Mouse (Mus musculus): ENCODE measurements around the gene Spag9. TPM values are rescaled to one million over a fixed set of nuclear protein-coding genes. Genes with fewer than 3 reads are reported as not detected.

The Spag9 gene
- polyA plus RNA-seq, 1 experiment from 2014 or later, result 96.7 TPM

- H3K36me3 ChIP-seq, result no peaks in the 10 kb centered on the region
- no peak overlapping the region for H3K4me2 ChIP-seq (replicated peaks)
- no peaks in the 10 kb centered on the region for H3K4me1 ChIP-seq
- H3K9me3 ChIP-seq, result no peaks in the 10 kb centered on the region
- no peaks in the 10 kb centered on the region for H3K27me3 ChIP-seq
- H3K4me3 ChIP-seq, result no peak overlapping the region
- 80% methylated on average over 8 of the region's 8 CpGs for WGBS
- H3K27ac ChIP-seq (replicated peaks), result no peak overlapping the region
- ATAC-seq (replicated peaks), result no peak
- no peak overlapping the region for H3K9ac ChIP-seq (replicated peaks)
These were observed 8.1 kb upstream of the Spag9 start for GRCm38 (mm10) chr11:93987625-93988327.

GRCm38 (mm10) chr11:93988328-93989062 lies 7.4 kb upstream of the Spag9 start:
- Histone ChIP-seq H3K4me2 (replicated peaks) (no peak overlapping the region), H3K27me3 (no peaks in the 10 kb centered on the region), H3K27ac (replicated peaks) (no peak overlapping the region), H3K4me3 (no peak overlapping the region), H3K9me3 (no peaks in the 10 kb centered on the region), H3K36me3 (no peaks in the 10 kb centered on the region), H3K4me1 (no peaks in the 10 kb centered on the region), H3K9ac (replicated peaks) (no peak overlapping the region)
- WGBS, result 71% methylated on average over 12 of the region's 12 CpGs
- no peak for ATAC-seq (replicated peaks)

DNA sequence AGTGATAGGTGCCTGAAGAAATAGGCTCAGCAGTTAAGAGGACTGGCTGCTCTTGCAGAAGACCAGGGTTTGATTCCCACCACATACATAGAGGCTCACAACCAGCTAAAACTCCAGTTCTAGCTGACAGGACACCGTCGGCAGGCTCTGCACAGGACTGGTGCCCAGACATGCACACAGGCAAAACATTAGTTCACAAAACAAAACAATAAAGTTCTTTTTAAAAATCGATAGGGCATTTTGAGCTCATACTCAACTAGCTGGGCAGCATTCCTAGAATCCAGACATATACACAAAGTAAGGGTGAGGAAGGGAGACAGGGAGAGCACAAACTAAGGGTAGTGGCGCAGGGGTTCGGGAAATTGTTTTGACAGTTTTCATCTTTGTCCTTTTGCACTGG lies 1.4 kb upstream of the Spag9 start:
- no peak for ATAC-seq (replicated peaks)
- 66% methylated on average over 5 of the region's 5 CpGs for WGBS
- peak overlapping the region; percentile 87 for H3K4me2 ChIP-seq (replicated peaks)
- no peaks in the 10 kb centered on the region for H3K27me3 ChIP-seq
- H3K27ac ChIP-seq (replicated peaks), result peak overlapping the region; percentile 94; the same call in 1 of the 2 replicates
- no peaks in the 10 kb centered on the region for H3K9me3 ChIP-seq
- H3K4me3 ChIP-seq, result peak overlapping the region; percentile 85
- no peak overlapping the region for H3K9ac ChIP-seq (replicated peaks)
- no peaks in the 10 kb centered on the region for H3K36me3 ChIP-seq
- H3K4me1 ChIP-seq, result peaks cover 38% of the 10 kb centered on the region

- H3K4me1 ChIP-seq, result peaks cover 39% of the 10 kb centered on the region
These were observed 676 bp upstream of the Spag9 start for GRCm38 (mm10) chr11:93995111-93995719.

GRCm38 (mm10) chr11:93996306-93997140 lies 632 bp downstream of the Spag9 start:
- Histone ChIP-seq H3K4me3 (peak overlapping the region; percentile 85), H3K27ac (replicated peaks) (peak overlapping the region; percentile 94), H3K4me1 (peaks cover 39% of the 10 kb centered on the region), H3K9me3 (no peaks in the 10 kb centered on the region), H3K36me3 (no peaks in the 10 kb centered on the region), H3K9ac (replicated peaks) (peak overlapping the region; percentile 81), H3K4me2 (replicated peaks) (peak overlapping the region; percentile 87), H3K27me3 (no peaks in the 10 kb centered on the region)
- ATAC-seq (replicated peaks), result peak; percentile 46
- under 1% methylated on average over 57 of the region's 58 CpGs for WGBS

More at GRCm38 (mm10) chr11:93995111-93995719, 676 bp upstream of the Spag9 start:
- H3K36me3 ChIP-seq, result no peaks in the 10 kb centered on the region
- WGBS, result 11% methylated on average over 15 of the region's 15 CpGs
- H3K9me3 ChIP-seq, result no peaks in the 10 kb centered on the region
- H3K4me3 ChIP-seq, result peak overlapping the region; percentile 85
- peak overlapping the region; percentile 81 for H3K9ac ChIP-seq (replicated peaks)
- peak overlapping the region; percentile 94 for H3K27ac ChIP-seq (replicated peaks)
- H3K4me2 ChIP-seq (replicated peaks), result peak overlapping the region; percentile 87
- peak; percentile 59 for ATAC-seq (replicated peaks)
- no peaks in the 10 kb centered on the region for H3K27me3 ChIP-seq

DNA sequence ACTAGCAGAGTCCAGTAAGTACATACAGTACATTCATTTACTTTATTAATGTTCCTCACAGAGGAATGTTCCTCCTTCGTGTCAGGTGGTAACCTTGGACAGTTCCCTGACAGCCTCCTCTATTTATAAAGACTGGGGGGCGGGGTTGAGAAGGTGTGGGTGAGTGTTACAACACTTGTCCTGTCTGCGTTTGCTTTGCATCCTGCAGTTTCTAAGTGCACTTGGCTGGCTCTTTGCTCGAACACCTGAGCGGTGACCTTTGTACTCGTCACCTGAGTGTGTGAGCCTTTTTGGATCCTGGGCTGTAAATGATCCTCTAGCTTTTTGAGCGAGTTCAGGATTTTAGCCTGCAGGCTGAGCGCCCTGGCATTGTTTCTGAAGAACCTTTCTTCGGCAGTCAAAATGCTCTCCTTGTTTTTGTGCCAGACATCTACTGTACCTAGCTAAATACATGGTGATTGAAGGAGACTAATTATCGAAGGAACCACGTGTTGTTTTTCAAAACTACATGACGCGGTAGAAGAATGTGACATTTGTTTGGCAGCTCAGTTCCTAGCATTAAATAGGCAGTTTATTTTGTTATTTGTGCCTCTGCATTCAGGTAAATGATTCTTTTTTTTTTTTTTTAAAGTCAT lies 1.4 kb downstream of the Spag9 start:
- Histone ChIP-seq H3K27me3 (no peaks in the 10 kb centered on the region), H3K9me3 (no peaks in the 10 kb centered on the region), H3K4me3 (peak overlapping the region; percentile 85), H3K9ac (replicated peaks) (peak overlapping the region; percentile 81), H3K4me2 (replicated peaks) (peak overlapping the region; percentile 87), H3K36me3 (no peaks in the 10 kb centered on the region), H3K4me1 (peaks cover 39% of the 10 kb centered on the region), H3K27ac (replicated peaks) (no peak overlapping the region)
- ATAC-seq (replicated peaks), result no peak
- WGBS, result 14% methylated on average over 13 of the region's 13 CpGs

- Histone ChIP-seq H3K4me1 (peaks cover 39% of the 10 kb centered on the region), H3K27me3 (no peaks in the 10 kb centered on the region), H3K4me2 (replicated peaks) (no peak overlapping the region), H3K9me3 (no peaks in the 10 kb centered on the region), H3K36me3 (no peaks in the 10 kb centered on the region), H3K9ac (replicated peaks) (no peak overlapping the region), H3K4me3 (no peak overlapping the region), H3K27ac (replicated peaks) (no peak overlapping the region)
- no peak for ATAC-seq (replicated peaks)
These were observed 3.4 kb downstream of the Spag9 start for GRCm38 (mm10) chr11:93999276-93999675.

DNA sequence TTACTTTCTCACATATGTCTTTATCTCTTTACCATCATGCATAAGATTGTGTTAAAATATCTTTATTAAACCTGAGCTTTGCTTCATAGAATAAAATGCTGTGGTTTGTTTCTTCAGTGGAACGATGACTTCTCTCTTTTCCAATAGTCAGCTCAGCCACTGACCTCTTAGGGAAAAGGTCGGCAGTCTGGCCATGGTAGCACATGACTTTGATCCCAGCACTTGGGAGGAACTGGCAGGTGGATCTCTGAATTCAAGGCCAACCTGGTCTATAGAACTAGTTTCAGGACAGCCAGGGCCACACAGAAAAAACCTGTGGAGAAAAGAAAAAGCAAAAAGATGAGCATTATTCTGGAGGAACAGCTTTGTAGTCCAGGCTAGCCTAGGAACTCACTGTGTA lies 7.5 kb downstream of the Spag9 start:
- 97% methylated on average over 2 of the region's 2 CpGs for WGBS
- Histone ChIP-seq H3K27ac (replicated peaks) (no peak overlapping the region), H3K9me3 (no peaks in the 10 kb centered on the region), H3K4me2 (replicated peaks) (no peak overlapping the region), H3K36me3 (no peaks in the 10 kb centered on the region), H3K9ac (replicated peaks) (no peak overlapping the region), H3K27me3 (no peaks in the 10 kb centered on the region), H3K4me3 (no peak overlapping the region), H3K4me1 (peaks cover 12% of the 10 kb centered on the region)
- no peak for ATAC-seq (replicated peaks)

- Histone ChIP-seq H3K27ac (replicated peaks) (no peak overlapping the region), H3K4me2 (replicated peaks) (no peak overlapping the region), H3K4me1 (no peaks in the 10 kb centered on the region), H3K27me3 (no peaks in the 10 kb centered on the region), H3K9me3 (no peaks in the 10 kb centered on the region), H3K36me3 (no peaks in the 10 kb centered on the region; the same call in 1 of the 2 replicates), H3K9ac (replicated peaks) (no peak overlapping the region), H3K4me3 (no peak overlapping the region)
- 86% methylated on average over 5 of the region's 5 CpGs for WGBS
- ATAC-seq (replicated peaks), result no peak
These were observed 23.2 kb downstream of the Spag9 start for GRCm38 (mm10) chr11:94019091-94019490.

- Histone ChIP-seq H3K27ac (replicated peaks) (no peak overlapping the region), H3K4me2 (replicated peaks) (no peak overlapping the region), H3K4me1 (no peaks in the 10 kb centered on the region), H3K4me3 (no peak overlapping the region), H3K36me3 (no peaks in the 10 kb centered on the region; the same call in 1 of the 2 replicates), H3K27me3 (no peaks in the 10 kb centered on the region), H3K9ac (replicated peaks) (no peak overlapping the region), H3K9me3 (no peaks in the 10 kb centered on the region)
- WGBS, result 63% methylated on average over 6 of the region's 6 CpGs
- ATAC-seq (replicated peaks), result no peak
These were observed 24.5 kb downstream of the Spag9 start for GRCm38 (mm10) chr11:94020403-94020802.

- Histone ChIP-seq H3K4me3 (no peak overlapping the region), H3K9ac (replicated peaks) (no peak overlapping the region), H3K9me3 (no peaks in the 10 kb centered on the region), H3K4me2 (replicated peaks) (no peak overlapping the region), H3K27me3 (no peaks in the 10 kb centered on the region), H3K27ac (replicated peaks) (no peak overlapping the region), H3K36me3 (no peaks in the 10 kb centered on the region), H3K4me1 (no peaks in the 10 kb centered on the region)
- WGBS, result 92% methylated on average over 4 of the region's 4 CpGs
- ATAC-seq (replicated peaks), result no peak
These were observed 30.4 kb downstream of the Spag9 start for GRCm38 (mm10) chr11:94026289-94026688.
